Mouse (Mus musculus): Measurements from ENCODE around the gene Esrrg. TPM values are rescaled to one million over a fixed set of nuclear protein-coding genes. Genes with fewer than 3 reads are reported as not detected.
A peak's percentile ranks its signal among the peaks of the same experiment; 100 is the strongest.

The Esrrg gene
- total and polyA plus RNA-seq, 3 experiments = 14.0 to 48.5 (median 45.2) TPM

DNA sequence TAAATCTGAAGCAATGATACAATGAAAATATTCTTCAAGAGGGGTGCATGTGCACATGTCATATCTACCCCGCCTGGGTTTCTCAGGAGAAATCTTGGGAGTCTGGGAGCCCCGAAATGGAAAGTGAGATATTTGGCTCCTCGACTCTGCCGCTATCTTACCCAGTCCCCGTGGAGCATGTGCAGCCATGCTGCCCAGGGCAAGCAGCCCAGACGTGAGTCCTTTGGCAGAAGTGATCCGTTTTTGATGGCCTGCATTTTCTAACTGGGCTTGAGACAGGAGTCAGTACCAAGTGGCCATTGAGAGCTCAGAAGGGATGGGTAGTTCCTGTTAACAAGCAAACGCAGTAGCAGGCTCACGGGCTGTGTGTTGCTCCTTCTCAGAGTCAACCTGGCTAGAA is 89.6 kb downstream of the Esrrg start:
- no peaks in the 10 kb centered on the region; the same call in 1 of the 2 replicates for H3K4me1 ChIP-seq (ENCODE audit: control insufficient read depth, insufficient read depth, low read length)
- no peak overlapping the region for H3K27ac ChIP-seq
- H3K9ac ChIP-seq (ENCODE audit: low read depth, low read length) = no peak overlapping the region
- H3K36me3 ChIP-seq (ENCODE audit: control insufficient read depth, insufficient read depth, low read length) = no peaks in the 10 kb centered on the region
- H3K4me3 ChIP-seq = no peak overlapping the region
- no peaks in the 10 kb centered on the region for H3K27me3 ChIP-seq (ENCODE audit: control insufficient read depth, insufficient read depth, low read length)
- WGBS = 48% methylated on average over 9 of the region's 9 CpGs
- intact Hi-C loops (cut with DNase I) = loop anchor here (10.0 kb wide), 1 partner anchor 83 kb away; no protein-coding TSS in a partner anchor
- TF ChIP-seq EP300 (IDR thresholded peaks at IDR 0.05; ENCODE audit: insufficient read depth, low read depth, low read length) = peak; percentile 64; the same call in 1 of the 2 replicates
- no peak for TF ChIP-seq POLR2A (IDR thresholded peaks at IDR 0.05; ENCODE audit: insufficient read depth, low read depth, low read length)
- no peaks in the 10 kb centered on the region; the same call in 1 of the 2 replicates for H3K79me2 ChIP-seq (replicated peaks; ENCODE audit: control insufficient read depth, insufficient read depth, low read length)
- peak; percentile 54 to 77 for DNase-seq

DNA sequence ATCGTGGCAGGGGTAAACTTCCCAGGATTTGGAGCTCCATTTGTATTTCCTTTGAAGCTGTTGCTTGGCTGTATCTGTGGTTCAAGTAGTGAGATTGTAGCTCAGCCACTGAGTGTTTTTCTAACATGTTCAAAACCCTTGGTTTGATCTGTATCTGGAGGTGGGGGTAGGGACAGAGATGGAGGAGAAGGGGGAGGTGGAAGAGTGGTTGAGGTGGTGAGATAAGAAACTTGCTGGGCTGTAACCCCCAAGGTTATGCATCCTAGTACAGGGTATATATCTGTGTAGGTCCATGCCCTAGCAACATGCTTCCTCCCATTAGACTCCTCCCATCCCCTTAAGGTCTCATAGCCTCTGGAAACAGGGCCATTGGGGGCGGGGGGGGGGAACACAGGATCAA is 92.4 kb downstream of the Esrrg start:
- Histone ChIP-seq H3K9ac (ENCODE audit: low read depth, low read length) (no peak overlapping the region), H3K27me3 (ENCODE audit: control insufficient read depth, insufficient read depth, low read length) (no peaks in the 10 kb centered on the region), H3K4me3 (no peak overlapping the region), H3K4me1 (ENCODE audit: control insufficient read depth, insufficient read depth, low read length) (no peaks in the 10 kb centered on the region), H3K27ac (no peak overlapping the region), H3K79me2 (replicated peaks; ENCODE audit: control insufficient read depth, insufficient read depth, low read length) (no peaks in the 10 kb centered on the region; the same call in 1 of the 2 replicates), H3K36me3 (ENCODE audit: control insufficient read depth, insufficient read depth, low read length) (no peaks in the 10 kb centered on the region)
- intact Hi-C loops (cut with DNase I) = no loop called here
- TF ChIP-seq CTCF (IDR thresholded peaks at IDR 0.05) (no peak), POLR2A (IDR thresholded peaks at IDR 0.05; ENCODE audit: insufficient read depth, low read depth, low read length) (no peak), EP300 (IDR thresholded peaks at IDR 0.05; ENCODE audit: insufficient read depth, low read depth, low read length) (no peak)
- DNase-seq = no peak
- WGBS = 77% methylated on average over 2 of the region's 2 CpGs

DNA sequence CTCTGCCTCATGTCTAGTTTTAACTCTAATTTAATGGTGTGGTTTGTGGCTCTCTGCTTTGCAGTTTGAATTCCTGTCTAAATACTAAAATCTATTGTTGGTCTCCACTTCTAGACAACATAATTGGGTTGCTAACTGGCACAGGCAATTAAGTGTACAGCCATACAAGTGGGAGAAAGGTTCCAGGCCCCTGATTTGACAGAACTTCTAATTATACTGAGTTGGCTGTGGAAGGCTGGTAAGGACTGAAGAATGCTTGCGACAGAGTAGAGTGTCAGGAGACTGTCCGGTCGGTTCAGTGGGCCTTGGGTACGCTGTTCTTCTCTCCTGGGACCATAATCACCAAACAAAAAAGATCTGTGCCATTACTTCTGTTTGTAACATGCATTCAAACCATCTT is 96.3 kb downstream of the Esrrg start:
- 59% methylated on average over 4 of the region's 4 CpGs for WGBS
- DNase-seq = no peak
- Histone ChIP-seq H3K4me3 (no peak overlapping the region), H3K27me3 (ENCODE audit: control insufficient read depth, insufficient read depth, low read length) (no peaks in the 10 kb centered on the region), H3K4me1 (ENCODE audit: control insufficient read depth, insufficient read depth, low read length) (no peaks in the 10 kb centered on the region), H3K9ac (ENCODE audit: low read depth, low read length) (no peak overlapping the region), H3K36me3 (ENCODE audit: control insufficient read depth, insufficient read depth, low read length) (no peaks in the 10 kb centered on the region), H3K79me2 (replicated peaks; ENCODE audit: control insufficient read depth, insufficient read depth, low read length) (no peaks in the 10 kb centered on the region; the same call in 1 of the 2 replicates), H3K27ac (no peak overlapping the region)
- TF ChIP-seq EP300 (IDR thresholded peaks at IDR 0.05; ENCODE audit: insufficient read depth, low read depth, low read length) (no peak), POLR2A (IDR thresholded peaks at IDR 0.05; ENCODE audit: insufficient read depth, low read depth, low read length) (no peak), CTCF (IDR thresholded peaks at IDR 0.05) (no peak)
- intact Hi-C loops (cut with DNase I) = no loop called here

DNA sequence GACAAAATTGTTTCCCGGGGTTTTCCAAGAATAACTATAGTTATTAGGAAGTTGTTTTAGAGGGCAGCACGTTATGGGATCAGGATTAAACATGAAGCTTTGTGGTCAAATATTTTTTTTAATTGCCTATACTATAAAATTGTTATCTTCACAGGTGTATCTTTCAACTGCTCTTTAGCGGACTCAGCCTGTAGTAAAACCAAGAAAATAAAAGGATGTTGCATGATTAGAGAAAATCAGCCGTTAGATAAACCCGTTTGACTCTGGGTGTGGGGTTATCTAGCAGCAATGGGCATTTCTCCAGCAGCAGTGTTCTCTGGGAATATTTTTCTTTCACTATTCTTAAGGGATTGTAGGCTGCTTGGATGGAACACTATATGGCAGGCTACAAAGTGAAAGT is 96.8 kb downstream of the Esrrg start:
- Histone ChIP-seq H3K4me3 (no peak overlapping the region), H3K9ac (ENCODE audit: low read depth, low read length) (no peak overlapping the region), H3K36me3 (ENCODE audit: control insufficient read depth, insufficient read depth, low read length) (no peaks in the 10 kb centered on the region), H3K79me2 (replicated peaks; ENCODE audit: control insufficient read depth, insufficient read depth, low read length) (no peaks in the 10 kb centered on the region; the same call in 1 of the 2 replicates), H3K4me1 (ENCODE audit: control insufficient read depth, insufficient read depth, low read length) (no peaks in the 10 kb centered on the region), H3K27me3 (ENCODE audit: control insufficient read depth, insufficient read depth, low read length) (no peaks in the 10 kb centered on the region), H3K27ac (no peak overlapping the region)
- TF ChIP-seq POLR2A (IDR thresholded peaks at IDR 0.05; ENCODE audit: insufficient read depth, low read depth, low read length) (no peak), EP300 (IDR thresholded peaks at IDR 0.05; ENCODE audit: insufficient read depth, low read depth, low read length) (no peak), CTCF (IDR thresholded peaks at IDR 0.05) (no peak)
- WGBS = 31% methylated on average over 5 of the region's 5 CpGs
- intact Hi-C loops (cut with DNase I) = no loop called here
- no peak for DNase-seq

DNA sequence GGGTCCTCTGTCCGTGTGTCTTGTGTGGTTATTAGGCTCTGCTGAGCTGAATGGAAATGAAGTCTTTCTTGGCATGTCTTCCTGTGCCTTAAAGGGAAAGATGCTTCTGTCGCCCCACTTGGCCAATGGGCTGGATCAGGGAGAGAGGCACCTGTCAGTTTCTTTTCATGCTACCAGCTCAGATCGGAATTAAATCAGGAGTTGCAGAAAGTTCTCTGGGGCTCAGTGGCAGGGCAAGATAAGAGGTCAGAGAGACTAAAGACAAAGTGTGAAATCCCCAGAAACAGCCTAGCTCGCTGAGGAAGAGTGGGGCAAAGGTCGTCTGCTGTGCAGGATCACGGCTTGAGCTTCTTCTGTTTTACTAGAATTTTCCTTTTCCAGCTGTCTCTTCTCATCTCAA is 97.5 kb downstream of the Esrrg start:
- Histone ChIP-seq H3K79me2 (replicated peaks; ENCODE audit: control insufficient read depth, insufficient read depth, low read length) (no peaks in the 10 kb centered on the region; the same call in 1 of the 2 replicates), H3K27ac (no peak overlapping the region), H3K4me1 (ENCODE audit: control insufficient read depth, insufficient read depth, low read length) (no peaks in the 10 kb centered on the region), H3K9ac (ENCODE audit: low read depth, low read length) (no peak overlapping the region), H3K27me3 (ENCODE audit: control insufficient read depth, insufficient read depth, low read length) (no peaks in the 10 kb centered on the region), H3K36me3 (ENCODE audit: control insufficient read depth, insufficient read depth, low read length) (no peaks in the 10 kb centered on the region), H3K4me3 (no peak overlapping the region)
- no peak for TF ChIP-seq EP300 (IDR thresholded peaks at IDR 0.05; ENCODE audit: insufficient read depth, low read depth, low read length)
- no peak for TF ChIP-seq POLR2A (IDR thresholded peaks at IDR 0.05; ENCODE audit: insufficient read depth, low read depth, low read length)
- no peak for TF ChIP-seq CTCF (IDR thresholded peaks at IDR 0.05)
- DNase-seq = no peak
- 38% methylated on average over 6 of the region's 6 CpGs for WGBS
- intact Hi-C loops (cut with DNase I) = no loop called here

DNA sequence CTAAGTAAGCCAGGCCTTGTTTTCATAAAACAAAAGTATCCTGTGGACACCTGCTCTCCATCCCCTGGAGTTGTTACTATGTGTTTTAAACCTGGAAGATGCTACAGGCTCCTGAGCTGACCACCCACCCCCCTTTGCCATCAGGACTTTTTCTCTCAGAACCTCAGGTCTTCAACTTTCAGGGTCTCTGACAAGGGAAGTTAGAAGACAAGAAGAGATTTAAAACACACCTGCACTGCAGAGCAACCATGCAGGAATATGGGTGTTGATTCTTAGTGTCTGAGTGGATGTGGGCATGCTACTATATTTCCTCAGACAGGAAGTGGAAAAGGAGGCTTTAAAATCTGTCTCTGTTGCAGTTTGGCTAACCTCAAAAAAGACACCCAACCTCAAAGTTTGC is 98.6 kb downstream of the Esrrg start:
- H3K4me3 ChIP-seq = no peak overlapping the region
- intact Hi-C loops (cut with DNase I) = no loop called here
- no peaks in the 10 kb centered on the region; the same call in 1 of the 2 replicates for H3K79me2 ChIP-seq (replicated peaks; ENCODE audit: control insufficient read depth, insufficient read depth, low read length)
- no peaks in the 10 kb centered on the region for H3K4me1 ChIP-seq (ENCODE audit: control insufficient read depth, insufficient read depth, low read length)
- H3K9ac ChIP-seq (ENCODE audit: low read depth, low read length) = no peak overlapping the region
- no peaks in the 10 kb centered on the region for H3K27me3 ChIP-seq (ENCODE audit: control insufficient read depth, insufficient read depth, low read length)
- no peak overlapping the region for H3K27ac ChIP-seq
- no peaks in the 10 kb centered on the region for H3K36me3 ChIP-seq (ENCODE audit: control insufficient read depth, insufficient read depth, low read length)
- TF ChIP-seq POLR2A (IDR thresholded peaks at IDR 0.05; ENCODE audit: insufficient read depth, low read depth, low read length) (no peak), CTCF (IDR thresholded peaks at IDR 0.05) (no peak), EP300 (IDR thresholded peaks at IDR 0.05; ENCODE audit: insufficient read depth, low read depth, low read length) (no peak)
- no peak for DNase-seq
